Mouse (Mus musculus) neutrophil, adult 59 days (primary cell): ENCODE measurements around the gene Rad9a. TPM values are rescaled to one million over a fixed set of nuclear protein-coding genes. Genes with fewer than 3 reads are reported as not detected.

Source experiments
- total RNA-seq, 2 experiments: library from RNA; stranded (reverse); gene quantifications; 1 replicate in 1 of 2; 2 replicates in 1 of 2; pipeline ENCODE4 v1.2.4; 2023

Rad9a gene
- 10 to 100 TPM; 28.4 to 29.8 TPM for total RNA-seq

DNA sequence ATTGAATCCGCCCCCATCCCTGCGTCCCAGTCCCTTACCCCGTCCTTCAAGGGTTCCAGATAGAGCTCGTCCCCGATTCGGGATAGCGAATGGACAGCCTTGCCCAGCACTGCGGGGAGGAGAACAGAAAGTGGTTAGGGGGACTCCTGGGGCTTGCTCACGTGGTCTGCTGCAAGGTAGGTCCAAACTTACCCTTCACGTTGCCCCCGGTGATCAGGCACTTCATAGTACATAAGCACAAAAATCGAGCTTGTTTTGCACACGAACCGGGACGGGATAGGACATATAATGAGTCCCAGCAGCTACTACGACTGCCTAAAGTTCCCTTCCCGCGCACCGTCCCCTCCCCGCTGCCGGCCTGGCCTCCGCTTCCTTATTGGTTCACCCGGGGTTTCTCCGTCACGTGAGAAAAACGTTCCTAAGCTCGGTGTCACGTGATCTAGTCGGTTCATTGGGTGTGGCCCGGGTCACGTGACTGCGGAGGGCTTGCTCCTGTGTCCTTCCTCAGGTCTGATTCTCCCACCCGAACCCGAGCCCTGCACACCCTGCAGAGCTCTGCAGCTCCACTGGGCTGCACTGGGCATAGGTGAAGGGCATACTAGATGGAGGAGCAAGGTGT is at the start of gene Rad9a:
TSS of gene Rad9a (minus strand) at position 372 of the 619 bp plus-strand sequence.

DNA sequence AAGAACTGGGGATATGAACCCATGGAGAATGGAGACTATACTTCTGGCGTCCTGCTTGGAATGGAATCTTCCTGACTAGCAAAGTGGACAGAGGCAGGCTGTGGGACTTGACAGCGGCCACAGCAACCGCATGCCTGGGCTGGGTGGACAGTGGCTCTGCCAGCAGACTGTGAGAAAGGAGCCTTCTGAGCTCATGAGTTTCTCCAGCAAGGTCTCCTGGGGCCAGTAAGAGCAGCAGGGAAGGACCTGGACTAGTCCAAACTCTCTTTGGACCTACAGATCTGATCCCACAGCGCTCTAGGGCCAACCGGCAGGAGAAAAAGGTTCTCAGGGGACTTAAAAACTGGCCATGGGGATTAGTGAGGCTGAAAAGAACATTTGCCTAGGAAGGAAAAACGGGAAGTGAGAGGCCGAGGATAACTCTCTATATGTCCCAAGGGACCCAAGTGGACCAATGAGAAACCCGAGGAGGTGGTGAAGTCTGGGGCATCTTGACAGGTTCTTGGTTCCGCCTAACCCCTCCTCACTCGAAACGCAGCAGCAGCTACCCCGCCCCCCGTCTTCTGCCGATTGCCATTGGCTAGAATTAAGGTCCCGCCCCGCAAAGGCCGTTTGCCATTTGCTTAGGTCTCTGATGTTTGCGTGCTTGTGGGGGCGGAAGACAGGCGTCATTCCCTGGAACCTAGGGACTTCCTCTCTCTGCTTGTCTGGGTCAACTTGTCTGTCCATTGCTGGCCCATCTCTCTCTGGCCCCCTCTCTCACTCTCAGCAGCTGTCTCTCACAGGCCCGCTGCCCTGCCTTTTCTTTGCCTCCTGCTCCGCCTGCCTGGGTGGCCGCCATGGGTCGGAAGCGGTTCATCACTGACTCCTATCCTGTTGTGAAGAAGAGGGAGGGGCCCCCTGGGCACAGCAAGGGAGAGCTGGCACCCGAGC is 30.1 kb upstream of the Rad9a start, which contains the start of gene Pold4:
TSS of gene Pold4 (plus strand) at position 647 of the 933 bp plus-strand sequence.

DNA sequence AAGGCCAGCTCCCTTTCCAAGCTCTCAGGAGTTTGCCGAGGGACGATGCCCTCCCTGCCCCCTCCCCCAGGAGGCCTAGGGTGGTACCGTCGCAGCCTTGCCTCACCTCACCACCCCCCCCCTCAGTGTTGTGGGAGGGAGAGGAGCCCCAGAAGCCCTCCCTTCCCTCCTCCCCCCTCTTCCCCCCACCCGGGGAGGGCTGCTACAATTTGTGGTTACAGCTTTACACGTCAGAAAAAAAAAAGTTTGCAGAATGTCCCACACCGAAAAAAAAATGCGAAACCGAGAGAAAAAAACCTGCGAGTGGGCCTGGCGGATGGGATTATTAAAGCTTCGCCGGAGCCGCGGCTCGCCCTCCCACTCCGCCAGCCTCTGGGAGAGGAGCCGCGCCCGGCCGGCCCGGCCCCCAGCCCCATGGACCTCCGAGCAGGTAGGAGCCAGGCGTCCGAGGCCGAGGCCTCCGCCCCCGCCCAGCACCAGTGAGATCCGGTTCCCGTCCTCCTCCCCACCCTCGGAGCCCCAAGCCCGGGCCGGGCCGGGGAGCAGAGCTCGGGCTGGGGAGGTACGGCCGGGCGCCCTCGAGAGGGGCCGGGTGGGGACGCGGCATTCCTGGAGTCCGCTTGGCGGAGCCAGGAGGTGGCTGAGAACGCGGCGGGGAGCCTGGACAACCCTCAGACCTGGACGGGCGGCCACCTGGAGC is 12.8 kb upstream of the Rad9a start, which contains the start of the genes Clcf1 and AC109138.7:
TSS of gene Clcf1 (plus strand) at position 168 of the 700 bp plus-strand sequence.
TSS of gene AC109138.7 (plus strand) at position 287 of the 700 bp plus-strand sequence.

DNA sequence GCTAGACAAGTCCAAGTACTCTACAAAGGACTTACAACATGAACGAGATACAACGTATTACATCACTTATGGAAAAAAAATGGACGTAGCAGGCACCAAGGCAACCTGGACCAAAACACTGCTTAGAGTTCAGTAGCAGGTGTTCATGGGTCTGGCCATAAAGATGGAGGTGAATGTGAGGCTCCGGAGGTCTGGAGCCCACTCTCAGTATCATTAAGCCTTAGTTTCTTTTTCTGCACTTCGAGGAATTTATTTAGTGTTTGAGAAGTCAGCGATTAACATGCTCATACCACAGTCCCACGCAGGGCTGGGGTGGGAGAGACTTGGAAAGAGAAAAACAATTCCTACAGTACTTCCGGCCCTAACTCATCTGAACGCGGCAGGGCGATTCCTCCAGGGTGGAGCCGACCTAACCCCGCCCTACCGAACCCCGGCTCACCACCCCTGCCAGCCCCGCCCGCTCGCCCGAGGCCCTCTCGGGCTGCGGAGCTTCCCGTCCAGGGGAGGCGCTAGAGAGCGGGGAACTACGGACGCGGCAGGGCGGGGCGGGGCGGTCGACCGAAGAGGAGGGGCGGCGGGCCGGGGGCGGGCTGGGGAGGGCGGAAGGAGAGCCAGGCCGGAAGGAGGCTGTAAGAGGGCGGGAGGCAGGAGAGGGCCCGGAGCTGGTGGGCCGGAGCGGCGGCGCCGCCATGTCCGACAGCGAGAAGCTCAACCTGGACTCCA is 9.8 kb downstream of the Rad9a start, which contains the start of gene Ppp1ca:
TSS of gene Ppp1ca (plus strand) at position 538 of the 723 bp plus-strand sequence.

DNA sequence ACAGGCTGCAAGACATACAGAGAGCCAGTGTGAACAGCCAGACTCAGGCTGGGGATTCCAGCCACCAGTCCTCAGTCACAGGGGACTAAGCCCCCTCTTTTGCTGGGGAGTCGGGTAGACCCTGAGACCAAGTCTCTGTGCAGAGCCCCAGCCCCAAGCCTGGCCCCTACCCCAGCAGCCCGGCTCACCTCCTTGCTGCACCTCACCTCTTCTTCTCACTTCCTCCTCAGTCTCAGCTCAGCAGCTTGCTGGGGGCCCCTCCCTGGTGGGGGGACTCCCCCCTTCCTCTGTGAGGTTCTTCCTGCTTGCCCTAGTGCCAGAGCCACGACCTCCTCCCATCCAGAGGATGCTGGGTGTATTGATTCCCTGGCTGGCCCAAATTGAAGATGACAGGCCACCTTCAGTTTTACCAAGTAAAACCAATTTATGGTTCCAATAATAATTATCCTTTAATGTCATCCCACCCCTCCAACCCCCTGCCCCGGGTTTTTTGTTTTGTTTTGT is 10.6 kb downstream of the Rad9a start, which contains the start of gene Tbc1d10c:
TSS of gene Tbc1d10c (minus strand) at position 454 of the 504 bp plus-strand sequence.

DNA sequence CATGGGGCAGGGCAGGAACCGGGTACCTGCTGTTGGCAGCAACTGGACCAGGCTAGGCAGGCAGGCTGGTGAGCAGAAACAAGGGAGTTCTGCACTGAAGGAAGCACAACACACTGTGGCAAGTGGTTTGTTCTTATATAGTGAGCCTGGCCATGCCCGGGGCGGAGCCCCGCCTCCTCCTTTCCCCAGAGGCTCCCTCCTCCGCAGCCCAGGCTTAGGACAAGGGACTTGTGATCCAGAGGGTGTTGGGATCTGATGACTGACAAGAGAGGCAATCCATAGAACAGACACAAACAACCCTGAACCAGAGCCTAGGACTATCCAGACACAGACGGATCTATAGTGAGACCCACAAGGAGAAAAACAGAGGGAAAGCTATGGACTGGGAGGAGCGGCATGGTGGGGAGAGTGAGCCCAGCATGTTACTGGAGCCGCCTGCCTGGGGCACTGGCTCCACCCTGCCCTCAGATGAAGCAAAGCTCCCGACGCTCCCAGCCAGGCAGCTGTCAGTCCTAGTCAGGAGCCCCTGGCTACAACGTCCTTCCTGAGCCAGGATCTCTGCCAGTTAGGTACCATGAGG is 26.0 kb downstream of the Rad9a start, which contains the start of gene Carns1:
TSS of gene Carns1 (minus strand) at position 112 of the 580 bp plus-strand sequence.

DNA sequence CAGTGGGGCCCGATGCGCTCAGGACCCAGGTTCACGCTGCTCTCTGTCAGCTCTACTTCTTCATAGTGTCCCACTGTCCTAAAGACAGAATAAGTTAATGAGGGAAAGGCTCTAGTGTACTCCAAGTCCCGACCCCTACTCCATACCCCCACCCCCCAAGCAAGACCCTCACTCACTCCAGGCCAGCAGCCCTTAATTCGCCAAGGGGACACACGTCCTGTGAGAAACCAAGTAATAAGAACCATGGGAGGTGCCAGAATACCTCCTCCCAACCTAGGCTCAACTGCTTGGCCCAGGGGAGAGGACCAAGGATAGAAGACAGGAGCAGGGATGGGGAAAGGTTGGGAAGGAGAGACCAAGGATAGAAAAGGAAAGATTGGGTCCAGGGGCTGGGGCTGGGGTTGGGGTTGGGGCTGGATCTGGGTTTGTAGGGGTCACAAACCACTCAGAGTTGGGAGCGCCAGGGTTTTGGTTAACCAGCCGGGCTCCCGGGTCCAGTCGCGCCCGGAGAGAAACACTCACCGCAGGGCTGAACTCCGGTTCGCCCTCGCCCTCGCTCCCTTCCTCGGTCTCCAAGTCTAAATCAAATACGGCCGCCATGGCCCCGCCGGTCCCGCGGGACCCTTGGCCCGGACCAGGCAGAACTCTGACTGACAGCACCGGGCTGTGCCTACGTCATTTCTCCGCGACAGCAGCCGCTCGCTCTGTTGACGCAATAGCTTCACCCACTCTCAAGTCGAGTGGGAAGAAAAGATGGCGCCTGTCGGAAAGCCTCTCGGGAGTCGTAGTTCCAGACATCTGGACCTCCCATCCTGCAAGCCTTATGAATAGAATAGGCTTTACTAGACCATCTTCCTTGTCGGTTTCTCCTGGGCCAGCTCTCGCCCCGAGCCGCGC is 38.6 kb downstream of the Rad9a start, which contains the start of gene Rps6kb2:
TSS of gene Rps6kb2 (minus strand) at position 709 of the 897 bp plus-strand sequence.

DNA sequence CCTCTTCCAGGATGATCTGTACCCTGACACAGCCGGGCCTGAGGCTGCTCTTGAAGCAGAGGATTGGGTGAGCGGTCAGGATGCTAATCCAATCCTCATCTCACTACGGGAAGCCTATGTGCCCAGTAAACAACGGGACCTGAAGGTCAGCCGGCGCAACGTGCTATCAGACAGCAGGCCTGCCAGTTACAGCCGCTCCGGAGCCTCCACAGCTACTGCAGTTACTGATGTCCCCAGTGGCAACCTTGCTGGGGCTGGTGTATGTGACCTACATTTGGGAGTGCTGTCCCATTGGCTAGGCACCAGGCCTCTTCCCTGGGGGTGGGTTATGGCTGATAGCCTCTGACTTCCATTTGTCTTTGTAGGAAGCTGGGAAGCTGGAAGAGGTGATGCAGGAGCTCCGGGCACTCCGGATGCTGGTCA is 48.2 kb downstream of the Rad9a start, which contains the start of gene Ptprcap:
TSS of gene Ptprcap (plus strand) at position 373 of the 423 bp plus-strand sequence.

DNA sequence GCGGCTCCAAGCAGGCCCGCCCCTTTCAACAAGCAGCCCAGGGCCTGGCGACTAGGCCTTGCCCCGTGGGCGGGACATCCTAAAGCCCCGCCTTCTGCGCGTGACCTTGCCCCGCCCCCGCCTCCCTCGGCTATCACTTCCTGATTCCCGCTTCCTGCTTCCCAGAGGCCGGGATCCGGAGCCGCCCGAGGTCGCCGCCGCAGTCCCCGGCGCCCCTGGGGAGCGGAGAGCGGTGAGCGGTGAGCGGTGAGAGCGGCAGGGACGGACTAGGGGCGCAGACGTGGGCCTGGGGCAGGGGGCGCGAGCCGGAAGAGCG is 53.0 kb downstream of the Rad9a start, which contains the start of gene Coro1b:
TSS of gene Coro1b (plus strand) at position 129 of the 316 bp plus-strand sequence.

Other genes with a start within 250 kb of the Rad9a start
- gene Aldh3b3, start 243.0 kb downstream of the Rad9a start, total RNA-seq, result 10 to 100 TPM in 1 of 2 experiments, 1 to 10 TPM in 1; 9.9 to 11.1 TPM
- 10 to 100 TPM; 12.6 to 14.7 TPM for gene Aldh3b2, start 229.3 kb downstream of the Rad9a start, total RNA-seq
- under 1 TPM; 0.53 to 0.88 TPM for gene Acy3, start 215.1 kb downstream of the Rad9a start, total RNA-seq
- not detected for gene Tbx10, start 208.9 kb downstream of the Rad9a start, total RNA-seq
- gene Nudt8, start 201.1 kb downstream of the Rad9a start, total RNA-seq, result 1 to 10 TPM; 4.7 to 4.8 TPM
- gene Gm49405, start 201.0 kb downstream of the Rad9a start, total RNA-seq, result 1 to 10 TPM in 1 of 2 experiments, under 1 TPM in 1; 0.33 to 1.0 TPM
- under 1 TPM; 0.57 to 0.73 TPM for gene Doc2g, start 198.3 kb downstream of the Rad9a start, total RNA-seq
- 10 to 100 TPM; 68.4 to 70.8 TPM for gene Ndufv1, start 188.9 kb downstream of the Rad9a start, total RNA-seq
- 10 to 100 TPM; 63.6 to 65.3 TPM for gene Gstp1, start 163.7 kb downstream of the Rad9a start, total RNA-seq
- 1 to 10 TPM; 8.2 to 9.4 TPM for gene Gstp2, start 155.6 kb downstream of the Rad9a start, total RNA-seq
- gene Gstp3, start 142.1 kb downstream of the Rad9a start, total RNA-seq, result 1 to 10 TPM; 6.6 to 7.7 TPM
- not detected for gene Cabp2, start 120.1 kb downstream of the Rad9a start, total RNA-seq
- gene Cdk2ap2, start 104.5 kb downstream of the Rad9a start, total RNA-seq, result 100 to 1,000 TPM; 228 to 257 TPM
- 100 to 1,000 TPM; 185 to 192 TPM for gene Pitpnm1, start 101.7 kb downstream of the Rad9a start, total RNA-seq
- gene Aip, start 75.8 kb downstream of the Rad9a start, total RNA-seq, result 100 to 1,000 TPM; 108 TPM
- under 1 TPM in 1 of 2 experiments, not detected in 1; 0.13 TPM for gene Gpr152, start 61.9 kb downstream of the Rad9a start, total RNA-seq
- gene Cabp4, start 57.6 kb downstream of the Rad9a start, total RNA-seq, result under 1 TPM; 0.67 to 0.82 TPM
- gene Coro1b, start 53.0 kb downstream of the Rad9a start, total RNA-seq, result 100 to 1,000 TPM; 188 to 219 TPM
- 10 to 100 TPM; 13.8 to 18.6 TPM for gene Ptprcap, start 48.1 kb downstream of the Rad9a start, total RNA-seq
- 10 to 100 TPM; 34.4 to 42.3 TPM for gene Rps6kb2, start 38.3 kb downstream of the Rad9a start, total RNA-seq
- gene Carns1, start 26.2 kb downstream of the Rad9a start, total RNA-seq, result 10 to 100 TPM; 34.4 to 34.6 TPM
- 100 to 1,000 TPM; 126 to 134 TPM for gene Tbc1d10c, start 10.4 kb downstream of the Rad9a start, total RNA-seq
- gene Ppp1ca, start 9.6 kb downstream of the Rad9a start, total RNA-seq, result 100 to 1,000 TPM; 433 to 455 TPM
- gene Clcf1, start 12.6 kb upstream of the Rad9a start, total RNA-seq, result 1 to 10 TPM; 2.5 to 4.2 TPM
- gene AC109138.7, start 12.7 kb upstream of the Rad9a start, total RNA-seq, result not detected
- gene Pold4, start 30.2 kb upstream of the Rad9a start, total RNA-seq, result 10 to 100 TPM; 53.1 to 57.3 TPM
- 10 to 100 TPM; 28.7 to 35.5 TPM for gene Ssh3, start 67.5 kb upstream of the Rad9a start, total RNA-seq
- 10 to 100 TPM; 33.9 to 37.4 TPM for gene Ankrd13d, start 81.5 kb upstream of the Rad9a start, total RNA-seq
- gene Grk2, start 104.6 kb upstream of the Rad9a start, total RNA-seq, result 100 to 1,000 TPM; 428 to 445 TPM
- gene Kdm2a, start 196.6 kb upstream of the Rad9a start, total RNA-seq, result 100 to 1,000 TPM in 1 of 2 experiments, 10 to 100 TPM in 1; 98.8 to 114 TPM
- not detected for gene Rhod, start 237.8 kb upstream of the Rad9a start, total RNA-seq